Mouse (Mus musculus): ENCODE data around the gene Naa20.

GRCm38 (mm10) chr2:145957450-145957849 lies 55.6 kb downstream of the Naa20 start:
- no peak for TF ChIP-seq CTCF (IDR thresholded peaks at IDR 0.05; ENCODE audit: borderline replicate concordance, insufficient read depth, low read length)
- no peak for TF ChIP-seq POLR2A (IDR thresholded peaks at IDR 0.05; ENCODE audit: low read depth, low read length)

Measured in embryonic fibroblast, embryonic 13.5 days (primary cell).